Comparison of ENCODE assay signal across 32 mouse cellular contexts in genomic region chr4:114369591-114369990, GRCm38 (mm10). TPM values are rescaled to one million over a fixed set of nuclear protein-coding genes. Genes with fewer than 3 reads are reported as not detected.
"Had no signal": no experiment of that assay in that cellular context is flagged by ENCODE, and none has a peak within 500 bp of the region (broad histone marks: within the 10 kb centered on the region; RNA-seq: fewer than 3 reads in every experiment).

No protein-coding gene starts in this region.

- H3K9ac ChIP-seq: limb, embryonic 12.5 days; limb, embryonic 13.5 days; limb, embryonic 15.5 days; liver, embryonic 12.5 days; liver, embryonic 13.5 days; liver, embryonic 14.5 days; liver, embryonic 15.5 days; liver, postnatal 0 days; lung, embryonic 14.5 days; lung, embryonic 15.5 days; midbrain, embryonic 12.5 days; midbrain, embryonic 13.5 days; midbrain, embryonic 15.5 days had no signal

- H3K4me3 ChIP-seq: left cerebral cortex, adult 2 months; limb, embryonic 10.5 days; limb, embryonic 12.5 days; limb, embryonic 13.5 days; limb, embryonic 15.5 days; liver, embryonic 12.5 days; liver, embryonic 13.5 days; liver, embryonic 15.5 days; lung, embryonic 15.5 days; megakaryocyte, embryonic 14.5 days; midbrain, embryonic 12.5 days; midbrain, embryonic 13.5 days; midbrain, embryonic 15.5 days; myocyte had no signal

- H3K27ac ChIP-seq: left cerebral cortex, adult 2 months; limb, embryonic 10.5 days; limb, embryonic 12.5 days; limb, embryonic 13.5 days; limb, embryonic 15.5 days; liver, embryonic 12.5 days; liver, embryonic 13.5 days; liver, embryonic 14.5 days; liver, embryonic 15.5 days; lung, embryonic 15.5 days; macrophage; midbrain, embryonic 12.5 days; midbrain, embryonic 13.5 days; midbrain, embryonic 15.5 days had no signal

- DNase-seq: left cerebral cortex, postnatal 4 days; liver; liver, embryonic 13.5 days; liver, postnatal 0 days; lung, adult 18-20 months; lung, adult 2 months; lung, embryonic 14.5 days; lung, postnatal 10 days; lung, postnatal 14 days; lung, postnatal 36 days; lung, postnatal 4 days; midbrain, embryonic 14.5 days had no signal

- H3K36me3 ChIP-seq: limb, embryonic 10.5 days; limb, embryonic 12.5 days; limb, embryonic 13.5 days; limb, embryonic 15.5 days; liver, embryonic 12.5 days; liver, embryonic 13.5 days; liver, embryonic 15.5 days; lung, embryonic 15.5 days; midbrain, embryonic 12.5 days; midbrain, embryonic 13.5 days; midbrain, embryonic 15.5 days had no signal

- ATAC-seq: liver, embryonic 12.5 days; liver, postnatal 0 days; lung, postnatal 0 days; midbrain, embryonic 13.5 days; midbrain, embryonic 15.5 days; midbrain, embryonic 16.5 days had no signal

- H3K27me3 ChIP-seq: liver, embryonic 12.5 days; liver, embryonic 13.5 days; liver, embryonic 15.5 days; lung, embryonic 15.5 days; midbrain, embryonic 15.5 days had no signal

- H3K9me3 ChIP-seq: limb, embryonic 10.5 days; limb, embryonic 12.5 days; limb, embryonic 13.5 days; limb, embryonic 15.5 days; liver, embryonic 12.5 days; liver, embryonic 13.5 days; liver, embryonic 15.5 days; lung, embryonic 15.5 days; midbrain, embryonic 12.5 days; midbrain, embryonic 13.5 days; midbrain, embryonic 15.5 days had no signal

- H3K4me2 ChIP-seq: limb, embryonic 12.5 days; limb, embryonic 13.5 days; limb, embryonic 15.5 days; liver, embryonic 11.5 days; liver, embryonic 12.5 days; liver, embryonic 13.5 days; liver, embryonic 15.5 days; lung, embryonic 14.5 days; lung, embryonic 15.5 days; midbrain, embryonic 12.5 days; midbrain, embryonic 13.5 days; midbrain, embryonic 15.5 days had no signal

- H3K4me1 ChIP-seq: limb, embryonic 12.5 days; liver, embryonic 12.5 days; liver, embryonic 13.5 days; liver, embryonic 15.5 days; midbrain, embryonic 12.5 days; midbrain, embryonic 13.5 days had no signal

RNA-seq across cellular contexts. Expression of gene Trabd2b, which starts 36.9 kb away (rescaled TPM):
- total RNA-seq: megakaryocyte progenitor cell, adult 5-6 weeks; megakaryocyte-erythroid progenitor cell, adult 5-6 weeks had no signal
- polyA plus RNA-seq: macrophage had no signal
